Mouse (Mus musculus) liver, adult (tissue): Measurements from ENCODE around the gene Dlgap4.

Source experiments
- GATA4 ChIP-seq: IDR thresholded peaks from 2 replicates; pipeline ENCODE4 v1.6.1; 2014; ENCODE audit warnings: mild to moderate bottlenecking, low read length; ENCODE audit not compliant: insufficient replicate concordance

Gene Dlgap4

DNA sequence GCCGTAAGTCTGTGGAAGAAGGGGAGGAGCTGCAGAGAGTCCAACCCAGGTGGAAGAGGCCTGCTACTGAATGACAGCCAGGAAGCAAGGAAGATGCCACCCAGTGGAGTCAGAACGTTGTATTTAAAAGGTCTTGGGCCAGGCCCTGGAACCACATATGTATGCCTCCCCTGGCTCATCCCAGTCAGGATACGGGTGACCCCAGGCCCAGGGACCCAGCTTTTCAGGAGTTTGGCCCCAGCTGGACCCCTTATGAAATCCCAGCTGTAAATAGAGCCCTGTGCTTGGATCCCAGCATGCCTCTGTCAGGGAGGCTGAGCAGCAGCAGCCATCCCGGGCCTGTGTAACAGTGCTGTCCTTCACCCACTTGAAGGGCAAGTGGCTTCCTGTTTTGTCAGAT is 151.2 kb downstream of the Dlgap4 start:
- TF ChIP-seq GATA4 = no peak

DNA sequence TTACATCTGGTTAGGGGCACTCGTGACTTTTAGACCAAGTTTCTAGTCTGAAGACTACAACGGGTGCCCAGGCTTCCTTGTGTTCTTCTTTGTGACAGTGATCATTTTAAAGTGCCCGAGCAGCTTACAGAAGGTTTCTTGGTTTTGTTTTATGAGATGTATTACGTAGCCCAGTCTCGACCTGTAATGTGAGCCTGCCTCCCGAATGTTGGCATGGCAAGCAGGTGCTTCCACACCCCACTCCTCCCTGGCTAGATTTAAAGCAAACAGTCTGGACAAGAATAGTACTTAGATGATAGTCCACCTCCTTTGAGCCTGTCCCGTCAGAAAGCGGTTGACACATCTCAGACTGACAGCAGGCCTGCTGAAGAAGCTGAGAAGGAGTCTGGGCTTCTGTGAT is 152.1 kb downstream of the Dlgap4 start:
- TF ChIP-seq GATA4 = no peak

DNA sequence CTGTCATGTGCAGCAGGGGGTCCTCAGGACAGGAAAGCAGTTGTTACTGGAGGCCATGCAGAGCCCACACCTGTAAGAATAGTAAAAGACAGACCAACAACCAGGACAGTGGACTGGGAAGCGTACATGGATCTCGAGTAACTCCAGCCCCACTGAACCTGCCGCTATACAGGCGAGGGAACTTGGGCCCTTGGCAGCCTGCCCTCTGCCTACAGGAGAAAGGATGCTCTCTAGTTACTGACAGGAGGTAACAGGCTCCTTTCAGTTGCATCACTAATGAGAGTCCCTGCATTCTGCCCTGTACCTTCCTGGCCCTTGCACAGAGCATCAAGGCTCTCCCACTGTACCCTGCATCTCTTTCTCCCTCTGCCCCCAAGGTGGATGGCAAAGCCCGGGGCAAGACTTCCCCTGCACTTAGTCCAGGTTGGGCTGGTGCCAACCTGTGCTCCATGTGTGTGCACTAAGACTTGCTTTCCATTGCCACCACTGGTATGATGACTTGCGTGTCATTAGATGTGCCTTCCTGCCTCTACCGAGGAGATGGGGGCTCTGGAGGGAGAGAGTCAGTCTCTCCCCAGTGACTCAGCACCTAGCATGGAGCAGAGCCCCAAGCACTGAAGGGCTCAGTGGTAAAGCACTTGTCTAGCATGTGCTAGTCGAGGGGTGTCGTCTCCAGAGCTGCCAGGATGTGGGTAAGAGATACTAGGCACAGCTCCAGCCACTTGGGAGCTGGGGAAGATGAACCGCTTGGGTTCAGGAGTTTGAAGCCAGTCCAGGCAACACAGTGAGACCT is 152.9 kb downstream of the Dlgap4 start:
- TF ChIP-seq GATA4 = no peak

DNA sequence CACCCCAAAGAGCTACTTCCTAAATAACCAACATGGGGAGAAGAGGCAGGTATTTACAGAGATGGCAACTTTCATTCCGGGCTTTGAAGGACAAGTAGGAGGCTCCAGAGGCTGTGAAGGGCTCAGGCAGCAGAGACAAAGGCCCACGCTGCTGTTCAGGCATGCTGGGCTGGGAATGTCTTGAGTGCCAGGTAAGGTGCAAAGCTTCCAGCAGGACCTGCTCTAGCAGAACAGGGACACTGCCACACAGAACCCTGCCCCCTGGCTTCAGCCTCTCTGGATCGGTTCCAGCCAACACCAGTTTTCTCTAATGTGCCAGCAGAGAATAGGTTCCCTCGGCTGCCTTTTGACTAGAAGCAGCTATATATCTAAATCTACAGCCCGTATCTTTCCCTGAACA is 153.6 kb downstream of the Dlgap4 start:
- TF ChIP-seq GATA4 = no peak

DNA sequence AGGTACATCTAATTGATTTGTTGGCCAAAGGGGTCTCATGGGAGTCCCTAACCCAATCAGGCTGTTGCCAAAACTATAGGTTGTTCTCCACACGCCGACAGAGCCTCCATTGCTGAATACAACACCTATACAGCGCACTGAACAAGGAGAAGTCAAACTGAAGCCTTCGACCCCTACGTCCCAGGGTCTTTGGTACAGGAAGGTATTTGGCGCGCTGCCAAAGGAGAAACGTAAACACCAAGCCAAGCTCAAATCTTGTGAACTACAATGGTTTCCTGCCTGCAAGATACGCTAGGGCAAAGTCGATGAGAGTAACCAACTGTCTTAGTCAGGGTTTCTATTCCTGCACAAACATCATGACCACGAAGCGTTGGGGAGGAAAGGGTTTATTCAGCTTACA is 155.8 kb downstream of the Dlgap4 start:
- no peak for TF ChIP-seq GATA4

DNA sequence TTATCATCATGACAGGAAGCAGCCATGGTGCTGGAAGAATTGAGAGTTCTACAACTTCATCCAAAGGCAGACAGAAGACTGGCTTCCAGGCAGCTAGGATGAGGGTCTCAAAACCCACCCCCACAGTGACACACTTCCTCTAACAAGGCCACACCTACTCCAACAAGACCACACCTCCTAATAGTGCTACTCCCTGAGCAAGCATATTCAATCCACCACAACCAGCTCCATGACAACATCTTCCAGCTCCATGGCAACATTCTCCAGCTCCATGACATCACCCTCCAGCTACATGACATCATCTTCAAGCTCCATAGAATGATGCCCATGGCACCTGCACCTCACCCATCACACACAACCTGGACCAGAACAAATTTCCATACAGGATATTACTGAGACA is 160.0 kb downstream of the Dlgap4 start:
- no peak for TF ChIP-seq GATA4

DNA sequence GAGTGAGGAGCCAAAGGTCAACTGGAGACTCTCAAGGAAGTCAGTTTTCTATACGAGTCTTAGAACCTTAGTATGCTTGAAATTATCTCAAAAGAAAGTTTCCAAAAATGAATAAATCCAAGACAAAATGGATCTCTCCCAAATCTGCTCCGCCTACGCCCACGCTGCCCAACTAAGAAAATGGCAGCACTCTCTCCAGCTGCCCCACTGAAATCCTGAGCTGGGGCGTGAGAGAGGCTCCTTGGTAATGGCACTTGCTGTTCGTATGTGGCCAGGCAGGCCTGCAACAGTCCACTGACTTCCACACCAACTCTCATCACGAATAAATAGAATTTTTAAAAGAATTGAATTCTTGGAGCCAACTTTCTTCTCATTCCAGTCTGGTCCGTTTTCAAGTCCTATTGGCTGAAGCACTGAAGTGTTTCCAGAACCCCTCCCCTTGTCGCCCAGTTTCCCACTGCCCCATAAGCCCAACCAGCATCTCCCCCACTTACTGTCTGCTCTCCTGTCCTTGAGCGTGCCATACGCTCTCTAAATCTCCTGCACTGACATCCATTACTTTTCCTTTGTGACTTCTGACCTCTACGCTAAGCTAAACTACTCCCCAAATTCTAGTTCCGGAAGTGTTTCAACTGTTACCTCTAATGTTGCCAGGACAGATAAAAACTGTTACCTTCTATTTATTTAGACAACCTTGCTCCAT is 160.7 kb downstream of the Dlgap4 start:
- no peak for TF ChIP-seq GATA4

DNA sequence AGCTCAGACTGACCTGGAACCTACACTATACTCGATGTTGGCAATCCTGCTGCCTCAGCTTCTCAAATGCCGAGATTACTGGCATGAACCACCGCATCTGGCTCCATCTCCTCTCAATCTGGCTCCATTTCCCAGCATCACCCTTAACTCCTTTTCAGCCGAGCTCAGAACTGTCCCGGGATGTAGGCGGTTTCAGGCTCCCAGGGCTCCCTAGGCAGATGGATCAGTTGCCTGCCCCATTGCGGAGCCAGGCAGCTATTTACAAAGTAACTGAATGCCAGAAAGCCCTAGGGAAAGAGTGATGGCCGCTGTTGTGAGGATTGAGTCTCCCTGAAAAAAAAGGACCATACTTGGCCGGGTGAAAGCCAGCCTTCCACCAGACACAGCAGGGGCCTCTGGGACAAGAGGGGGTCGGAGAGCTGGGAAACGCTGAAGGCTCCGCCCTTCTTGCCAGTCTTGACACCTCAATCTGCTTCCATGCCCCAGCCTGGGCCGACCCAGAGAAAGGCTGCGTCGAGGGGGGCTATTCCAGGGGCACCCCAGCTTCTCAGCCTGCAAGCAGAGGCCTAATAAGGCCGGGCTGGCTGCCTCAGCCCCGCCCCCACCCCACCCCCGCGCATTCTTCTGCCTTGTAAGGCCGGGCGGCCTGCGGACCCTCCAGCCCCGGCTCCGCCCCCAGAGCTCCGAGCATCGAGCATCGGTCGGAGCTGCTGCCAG is 161.4 kb downstream of the Dlgap4 start, which contains the start of gene Myl9:
Gene Myl9, plus strand, starts transcription at position 683 of the 717 bp plus-strand sequence.
- no peak for TF ChIP-seq GATA4

DNA sequence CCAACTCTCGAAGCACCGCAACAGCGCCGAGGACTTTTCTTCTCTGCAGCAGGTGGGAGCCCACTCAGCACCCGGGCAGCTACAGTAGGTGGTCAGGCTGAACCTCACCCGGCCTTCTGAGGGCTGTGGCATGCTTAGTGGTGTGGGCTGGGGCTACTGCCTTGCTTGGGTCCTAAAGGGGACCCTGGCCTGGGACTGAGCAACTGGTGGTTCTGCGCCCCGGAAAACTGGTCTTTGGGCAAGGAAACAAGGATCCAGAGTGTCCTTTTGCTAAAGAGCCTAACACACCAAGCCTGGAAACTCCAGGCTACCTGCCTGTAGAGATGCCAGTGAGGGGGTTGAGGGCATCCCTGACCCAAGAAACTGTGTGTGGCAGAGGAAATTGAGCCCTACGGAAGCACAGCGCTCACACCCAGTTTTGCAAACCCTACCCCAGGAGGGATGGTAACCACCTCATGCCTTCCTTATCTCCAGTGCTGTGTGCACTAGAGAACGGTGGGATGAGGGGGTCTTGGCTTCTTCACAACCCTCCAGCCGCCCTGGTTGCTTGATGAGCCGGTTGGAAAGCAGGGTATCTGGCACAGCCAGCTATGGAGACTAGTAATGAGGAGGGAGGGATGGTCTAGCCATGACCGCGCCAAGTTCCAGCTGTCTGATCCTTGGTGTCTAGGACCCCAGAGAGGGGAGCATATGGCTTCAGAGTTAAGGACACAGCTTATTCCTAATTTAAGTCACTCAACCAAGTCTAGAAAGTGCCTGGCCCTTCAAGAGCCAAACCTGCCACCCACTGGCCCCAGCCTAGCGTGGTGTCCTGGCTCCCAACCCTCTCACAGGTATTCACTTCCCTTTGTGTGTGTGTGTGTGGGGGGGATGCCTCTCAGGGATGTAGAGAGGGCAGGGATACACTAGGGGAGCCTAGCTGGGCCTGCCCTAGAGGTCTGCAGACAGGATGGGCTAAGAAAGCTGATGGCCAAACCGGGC is 162.2 kb downstream of the Dlgap4 start:
- TF ChIP-seq GATA4 = no peak

DNA sequence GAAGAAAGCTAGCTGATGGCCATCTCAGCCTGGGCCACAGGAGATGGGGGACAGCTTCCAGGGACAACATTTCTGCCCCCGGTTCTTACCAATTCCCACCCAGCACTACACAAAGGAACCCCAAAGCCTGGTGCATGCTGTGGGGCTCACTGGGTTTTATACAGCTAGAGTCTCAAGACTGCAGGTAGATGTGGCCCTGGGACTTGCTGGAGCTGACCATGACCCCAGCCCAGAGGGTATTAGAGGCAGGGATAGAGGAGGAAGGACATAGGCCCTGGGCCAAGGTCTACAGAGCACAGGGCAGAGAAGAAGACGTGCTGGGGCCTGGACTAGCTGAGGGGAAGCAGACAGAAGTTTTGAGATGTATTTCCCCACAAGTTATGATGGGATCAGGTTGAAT is 163.4 kb downstream of the Dlgap4 start:
- no peak for TF ChIP-seq GATA4

DNA sequence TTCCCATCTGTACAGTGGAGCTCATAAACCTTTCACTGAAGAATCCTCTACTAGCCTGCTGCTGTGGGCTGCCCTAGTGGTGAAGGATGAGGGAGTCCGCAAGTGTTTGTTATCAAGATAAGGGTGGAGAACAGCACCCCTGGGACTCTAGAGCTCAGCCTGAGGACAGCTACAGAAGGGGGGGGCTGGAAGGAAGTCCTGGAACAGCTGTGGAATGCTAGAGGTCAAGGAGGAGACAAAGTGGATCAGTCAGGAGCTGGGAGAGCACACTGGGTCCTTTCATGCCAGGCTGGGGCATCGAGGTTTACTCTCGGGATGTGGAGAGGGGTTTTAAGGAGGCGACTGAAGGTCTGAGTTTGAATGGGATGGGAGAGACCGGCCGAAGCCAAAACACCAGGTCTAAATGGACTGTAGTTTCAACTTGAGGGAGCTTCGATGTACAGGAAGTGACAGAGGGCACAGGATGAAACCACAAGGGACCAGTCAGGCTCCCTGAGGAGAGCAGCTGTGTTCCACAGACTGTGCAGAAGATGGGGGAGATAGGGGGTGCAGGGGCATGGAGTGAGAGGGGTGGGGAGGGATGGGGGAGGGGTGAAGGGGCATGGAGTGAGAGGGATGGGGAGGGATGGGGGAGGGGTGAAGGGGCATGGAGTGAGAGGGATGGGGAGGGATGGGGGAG is 164.0 kb downstream of the Dlgap4 start:
- TF ChIP-seq GATA4 = no peak

DNA sequence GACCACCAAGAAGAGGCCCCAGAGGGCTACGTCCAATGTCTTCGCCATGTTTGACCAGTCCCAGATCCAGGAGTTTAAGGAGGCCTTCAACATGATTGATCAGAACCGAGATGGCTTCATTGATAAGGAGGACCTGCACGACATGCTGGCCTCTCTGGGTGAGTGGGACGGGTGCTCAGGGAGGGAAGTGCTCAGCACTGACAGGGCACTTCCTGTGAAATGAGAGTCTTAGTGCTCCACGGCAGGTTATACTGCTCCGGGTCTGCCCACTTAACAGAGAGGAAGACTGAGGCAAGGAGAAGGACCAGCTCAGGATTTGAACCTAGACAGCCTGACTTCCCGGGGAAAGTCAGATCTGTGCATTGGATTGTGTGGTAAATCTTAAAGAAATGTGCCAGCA is 165.1 kb downstream of the Dlgap4 start:
- TF ChIP-seq GATA4 = no peak

DNA sequence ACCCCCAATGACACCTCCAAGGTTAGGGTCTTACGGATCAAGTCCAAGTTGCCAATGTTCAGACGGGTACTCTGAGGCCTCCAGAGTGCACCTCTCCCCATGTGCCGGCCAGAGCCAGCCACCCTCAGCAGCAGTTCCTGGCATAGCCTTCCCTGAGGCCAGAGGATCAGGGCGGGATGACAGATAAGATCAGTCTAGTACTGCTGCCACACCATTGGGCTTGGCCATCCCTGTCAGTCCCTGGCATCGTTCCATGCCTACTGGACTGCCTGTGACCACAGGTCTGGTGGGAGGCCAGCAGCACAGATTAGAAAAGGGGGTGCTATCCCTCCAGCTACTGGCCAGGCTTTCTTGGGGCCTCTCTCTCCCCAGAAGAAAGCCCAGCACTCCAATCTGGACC is 165.5 kb downstream of the Dlgap4 start:
- no peak for TF ChIP-seq GATA4

DNA sequence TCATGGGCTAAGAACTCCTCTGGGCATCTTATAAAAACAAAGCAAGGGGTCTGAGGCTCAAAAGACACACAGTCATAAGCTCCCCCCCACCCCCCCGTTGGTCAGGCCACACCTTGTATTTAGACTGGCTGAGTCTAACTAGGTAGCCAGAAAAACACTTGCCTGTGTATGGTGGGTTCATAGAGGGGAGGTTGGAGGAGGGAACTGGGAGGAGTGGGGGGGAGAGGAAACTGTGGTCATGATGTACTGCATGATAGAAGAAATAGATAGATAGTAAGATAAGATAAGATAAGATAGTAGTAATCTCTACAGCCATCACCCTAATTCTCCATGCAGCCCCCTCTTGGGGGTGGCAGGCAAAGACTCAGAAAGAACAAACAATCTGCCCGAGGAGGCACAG is 166.0 kb downstream of the Dlgap4 start:
- TF ChIP-seq GATA4 = no peak
